Mouse (Mus musculus): ENCODE results near the gene Fez2.

Gene Fez2

DNA sequence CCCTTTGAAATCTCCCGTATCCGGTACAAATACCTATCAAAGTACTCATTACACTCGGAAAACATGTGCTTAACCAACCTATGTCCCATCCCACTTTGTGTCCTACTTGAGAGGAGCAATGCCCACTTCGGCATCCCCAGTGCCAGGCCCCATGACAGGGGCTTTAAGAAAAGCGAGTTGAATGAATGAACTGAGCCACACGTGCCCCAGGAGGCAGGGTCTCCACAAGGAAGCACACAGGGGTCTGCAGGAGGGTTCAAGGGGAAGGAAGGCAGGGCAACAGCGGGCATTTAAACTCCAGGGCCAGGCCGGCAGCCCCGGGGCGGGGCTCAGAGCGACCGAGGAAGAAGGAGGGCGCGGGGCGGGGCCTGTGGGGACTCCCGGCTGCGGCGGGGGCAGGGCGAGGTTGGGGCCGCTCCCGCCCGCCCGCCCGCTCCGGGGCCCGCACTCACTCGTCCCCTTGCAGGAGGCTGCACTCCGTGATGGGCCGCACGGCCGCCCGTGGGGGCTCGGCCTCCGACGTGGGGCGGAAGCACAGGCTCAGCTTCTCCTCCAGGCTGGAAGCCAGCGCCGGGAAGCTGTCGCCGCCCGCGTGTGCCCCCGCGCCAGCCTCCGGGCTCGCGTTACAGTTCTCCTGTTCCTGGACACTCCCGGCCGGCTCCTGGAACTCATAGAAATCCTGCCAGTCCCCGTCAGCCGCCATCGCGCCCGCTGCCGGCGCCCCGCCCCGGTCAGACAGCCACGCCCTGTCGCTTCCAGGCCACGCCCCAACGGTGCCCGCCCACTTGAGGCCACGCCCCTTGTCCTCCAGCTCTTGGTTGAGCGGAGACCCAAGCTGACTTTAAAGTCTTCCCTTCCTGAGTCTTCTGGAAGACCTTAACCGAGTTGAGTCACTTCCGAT, at the start of gene Fez2:
Gene Fez2, minus strand, starts transcription at position 772 of the 901 bp plus-strand sequence.
- peak; percentile 95 for DNase-seq (ENCODE audit: low spot score)

DNA sequence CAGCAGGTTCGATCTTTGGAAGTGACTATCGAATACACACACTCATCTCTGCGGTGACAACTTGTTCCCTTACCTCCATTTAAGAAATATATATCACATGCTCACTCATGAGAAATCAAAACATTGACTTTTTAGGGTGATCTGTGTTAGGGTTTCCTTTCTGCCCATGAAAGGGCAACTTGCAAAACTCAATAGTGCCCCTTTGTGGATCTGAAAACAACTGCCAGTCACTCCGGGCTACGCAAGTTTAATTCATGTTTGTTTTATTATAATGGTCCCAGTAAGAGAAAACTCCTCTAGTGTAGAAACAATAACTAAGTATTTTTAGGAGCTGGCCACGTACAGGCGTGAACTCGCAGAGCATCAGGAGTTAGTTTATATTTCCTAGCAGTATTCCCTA, 47.5 kb upstream of the Fez2 start:
- no peak for DNase-seq (ENCODE audit: low spot score)

DNA sequence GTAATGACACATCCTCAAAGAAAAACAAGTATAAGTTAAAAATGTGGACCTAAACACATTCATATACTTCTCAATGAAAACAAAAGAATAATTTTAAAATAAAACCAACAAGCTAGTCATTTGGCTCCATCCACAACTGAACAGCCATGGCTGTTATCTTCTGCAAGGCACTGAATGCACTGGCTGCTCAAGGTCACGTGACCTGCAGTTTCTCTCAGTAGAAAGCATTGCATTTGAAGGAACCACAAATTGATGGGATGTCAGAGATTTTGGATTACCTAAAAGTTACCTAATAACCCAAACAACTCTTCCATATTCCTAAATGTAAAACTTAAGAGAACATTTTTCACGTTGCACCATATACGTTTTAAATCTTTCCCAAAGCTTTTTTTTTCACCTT, 47.1 kb upstream of the Fez2 start:
- no peak for DNase-seq (ENCODE audit: low spot score)

DNA sequence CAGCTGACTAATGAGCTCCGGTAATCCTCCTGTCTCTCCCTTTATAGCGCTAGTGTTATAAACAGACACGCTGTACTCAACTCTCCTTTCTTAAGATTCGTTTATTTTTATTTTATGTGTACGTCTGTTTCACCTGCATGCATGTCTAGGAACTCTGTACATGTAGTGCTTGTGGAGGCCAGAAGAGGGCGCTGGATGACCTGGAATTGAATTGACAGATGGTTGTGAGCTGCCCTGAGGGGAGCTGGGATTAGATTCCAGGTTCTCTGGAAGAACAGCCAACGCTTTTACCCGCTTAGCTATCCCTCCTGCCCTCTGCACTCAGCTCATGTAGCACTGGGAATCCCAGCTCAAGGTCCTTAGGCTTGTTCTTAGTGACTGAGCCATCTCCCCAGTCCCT, 42.2 kb upstream of the Fez2 start:
- no peak for DNase-seq (ENCODE audit: low spot score)

DNA sequence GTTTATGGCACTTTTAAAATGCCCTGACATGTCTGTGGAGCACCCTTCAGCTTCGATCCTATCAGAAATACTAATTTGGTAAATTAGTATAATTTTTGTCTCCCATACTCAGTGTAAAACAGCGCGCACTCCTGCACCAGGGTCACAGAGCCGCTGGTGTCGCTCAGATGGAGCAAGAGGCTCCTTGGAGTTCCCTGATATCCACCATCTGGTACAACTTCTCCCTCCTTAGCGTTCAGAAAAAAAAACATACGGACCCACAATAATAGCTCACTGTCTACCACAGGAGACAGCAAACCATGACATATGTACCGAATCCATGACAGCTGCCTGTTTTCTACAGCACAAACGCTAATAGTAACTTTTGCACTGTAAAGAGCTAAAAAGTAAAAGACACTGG, 37.6 kb upstream of the Fez2 start:
- DNase-seq (ENCODE audit: low spot score), result no peak

DNA sequence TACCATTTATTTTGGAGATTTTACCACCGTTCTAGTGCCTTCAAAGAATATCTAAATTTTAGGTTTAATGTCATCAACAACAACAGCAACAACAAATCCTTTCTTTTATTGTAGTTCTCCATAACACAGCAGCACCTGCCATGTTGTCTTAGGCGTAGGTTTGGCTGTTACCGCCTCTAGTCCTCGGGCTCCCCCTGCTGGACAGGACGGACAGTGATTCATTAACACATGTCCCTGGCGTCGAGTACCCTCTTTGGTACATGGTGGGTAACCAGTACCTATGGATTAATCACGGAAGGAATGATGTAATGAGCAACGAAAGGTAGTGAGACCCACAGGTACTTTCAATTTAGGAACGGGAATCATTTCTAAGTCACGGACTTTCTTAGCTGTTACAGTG, 37.2 kb upstream of the Fez2 start:
- DNase-seq (ENCODE audit: low spot score), result peak; percentile 83

DNA sequence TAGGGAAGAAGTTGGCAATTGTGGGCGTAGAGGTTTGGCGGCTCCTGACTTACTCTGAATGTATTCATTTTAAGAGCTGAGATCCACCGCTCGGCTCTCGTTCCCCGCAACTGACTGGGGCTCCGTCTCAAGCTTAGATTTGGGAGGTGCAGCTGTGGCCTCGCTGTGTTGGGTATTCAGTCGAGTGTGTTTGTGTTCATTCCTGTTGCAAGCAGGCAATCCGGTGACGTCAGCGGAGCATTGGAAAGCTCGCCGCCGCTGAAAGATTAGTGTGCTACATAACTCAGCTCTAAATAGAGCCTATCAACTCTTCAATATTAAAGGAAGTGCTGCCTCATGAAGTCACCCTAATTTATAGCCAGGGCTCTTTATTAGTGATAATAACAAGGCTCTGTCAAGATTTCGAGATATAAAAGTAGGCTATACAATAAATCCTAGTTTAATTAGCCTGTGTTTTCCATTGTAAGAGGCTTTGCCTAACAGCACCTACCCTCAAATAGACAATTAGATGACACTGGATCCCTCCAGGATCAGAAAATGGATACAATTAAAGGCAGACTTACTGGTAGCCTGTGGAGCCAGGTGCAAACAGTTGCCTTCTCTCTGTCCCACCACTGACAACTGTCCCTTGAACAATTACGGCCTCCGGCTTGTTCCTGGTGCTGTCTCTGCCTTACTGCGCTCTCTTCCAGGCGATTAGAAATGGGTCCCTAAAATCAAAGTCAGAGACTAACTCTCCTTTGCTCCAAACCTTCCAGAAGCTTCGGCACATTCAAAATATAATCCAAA, 36.4 kb upstream of the Fez2 start:
- no peak for DNase-seq (ENCODE audit: low spot score)

DNA sequence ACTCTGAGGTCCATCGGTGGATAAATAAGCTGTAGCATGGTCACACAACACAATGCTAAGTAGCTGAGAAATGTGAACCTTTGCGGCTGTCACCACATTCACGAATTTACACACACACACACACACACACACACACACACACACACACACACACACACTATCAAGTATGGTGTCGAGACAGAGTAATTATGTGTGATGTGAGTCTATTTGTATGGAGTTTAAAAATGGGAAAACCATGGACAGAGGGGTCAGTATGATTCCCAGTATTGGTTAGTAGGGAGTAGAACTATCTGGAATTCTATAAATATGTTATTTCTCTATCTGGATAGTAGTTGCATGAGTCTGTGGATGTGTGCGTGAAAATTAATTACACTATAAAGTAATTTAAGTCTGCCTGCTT, 35.6 kb upstream of the Fez2 start:
- DNase-seq (ENCODE audit: low spot score), result no peak

DNA sequence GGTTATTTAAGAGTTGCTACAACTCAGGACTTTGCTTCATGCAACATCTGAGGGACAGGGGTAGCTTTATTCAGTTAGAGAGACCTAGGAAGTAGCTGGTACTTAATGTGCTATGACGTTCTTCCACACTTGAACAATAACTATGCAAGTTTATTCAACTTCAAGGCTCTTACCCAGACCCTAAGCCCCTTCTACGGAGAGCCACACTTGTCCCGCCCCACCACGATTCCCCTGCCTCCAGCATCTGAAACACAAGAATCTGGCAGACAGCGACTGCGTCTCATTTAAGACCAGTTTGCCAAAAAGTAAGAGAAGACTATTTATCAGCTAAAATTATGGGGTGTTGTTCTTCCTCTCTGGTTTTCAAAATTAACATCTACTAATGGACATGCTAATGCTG, 33.9 kb upstream of the Fez2 start:
- DNase-seq (ENCODE audit: low spot score), result no peak

DNA sequence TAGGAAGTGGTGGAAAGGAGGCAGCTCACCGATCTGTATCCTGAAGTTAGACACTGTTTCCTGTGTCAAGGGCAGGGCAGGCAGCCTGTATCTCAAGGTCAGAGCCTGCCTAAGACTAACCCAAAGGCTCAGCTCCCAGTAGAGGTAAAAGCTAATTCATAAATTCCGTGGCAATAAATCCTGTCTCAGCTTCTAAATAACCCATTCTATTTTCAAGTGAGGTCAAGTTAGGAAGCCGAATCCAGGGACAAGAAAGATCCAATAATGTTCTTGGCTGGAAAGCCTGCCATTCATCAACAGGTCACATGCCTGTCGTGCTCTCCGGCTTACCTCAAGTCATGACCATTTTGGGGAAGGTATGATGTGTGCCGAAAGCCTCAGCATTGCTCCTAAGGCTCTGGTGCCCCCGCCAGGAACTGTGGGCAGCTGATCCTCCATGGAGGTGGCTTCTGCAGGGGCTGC, 33.4 kb upstream of the Fez2 start:
- no peak for DNase-seq (ENCODE audit: low spot score)

DNA sequence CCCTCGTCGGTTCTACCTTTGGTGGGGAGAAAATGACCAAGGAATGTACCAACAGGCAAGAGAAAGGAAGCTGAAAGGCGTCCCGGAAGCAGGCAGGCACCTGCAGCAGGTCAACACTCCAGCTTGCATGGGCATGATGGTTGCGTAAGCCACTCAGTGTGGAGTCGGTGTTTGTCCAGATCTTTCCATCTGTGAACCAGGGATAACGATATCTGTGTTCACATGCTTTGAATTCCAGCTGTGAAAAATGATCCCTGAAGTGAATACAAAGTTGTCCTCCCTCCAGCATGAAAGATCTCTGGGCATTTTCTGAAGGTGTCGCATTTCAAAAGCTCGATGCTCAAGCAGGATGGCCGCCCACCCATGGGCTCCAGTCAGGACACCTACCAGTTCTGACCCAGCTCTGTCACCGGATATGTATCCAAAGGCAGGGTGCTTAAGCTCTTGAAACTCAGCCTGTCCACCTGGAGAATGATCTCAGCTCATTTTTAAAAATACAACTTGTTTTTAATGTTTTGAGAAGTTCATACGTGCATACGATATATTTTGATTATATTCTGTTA, 31.8 kb upstream of the Fez2 start:
- DNase-seq (ENCODE audit: low spot score), result peak; percentile 22

DNA sequence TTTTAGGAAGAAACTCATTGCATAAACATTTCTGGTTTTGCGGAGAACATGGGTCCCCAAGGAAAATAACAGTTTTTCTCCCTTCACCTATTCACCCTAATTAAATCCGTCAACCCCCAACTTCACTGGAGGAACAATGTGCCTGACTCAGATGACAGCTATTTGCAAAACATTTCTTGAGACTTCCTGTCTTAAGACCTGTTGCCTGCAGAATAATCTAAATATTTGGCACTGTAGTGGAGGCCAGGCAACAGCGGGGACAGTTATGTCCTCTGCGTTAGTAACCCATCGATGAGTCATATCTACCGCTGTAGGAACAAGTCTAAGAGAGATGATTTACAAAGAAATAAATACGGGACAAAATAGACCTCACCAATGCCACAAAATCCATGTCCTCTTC, 26.9 kb upstream of the Fez2 start:
- DNase-seq (ENCODE audit: low spot score), result no peak

DNA sequence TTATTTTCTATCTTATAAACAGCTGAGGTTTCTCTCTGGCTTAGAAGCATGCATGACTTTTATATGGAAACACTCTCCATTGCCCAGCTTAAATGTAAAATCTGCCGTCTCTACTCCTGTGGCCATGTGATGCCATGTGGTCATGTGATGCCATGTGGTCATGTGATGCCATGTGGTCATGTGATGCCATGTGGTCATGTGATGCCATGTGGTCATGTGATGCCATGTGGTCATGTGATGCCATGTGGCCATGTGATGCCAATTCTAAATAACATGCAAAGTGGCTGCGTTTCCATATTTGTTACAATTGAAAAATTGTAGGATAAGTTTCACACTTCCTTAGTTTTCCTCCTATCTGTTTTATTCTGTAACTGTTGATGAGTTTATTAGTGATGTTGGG, 22.8 kb upstream of the Fez2 start:
- no peak for DNase-seq (ENCODE audit: low spot score)

DNA sequence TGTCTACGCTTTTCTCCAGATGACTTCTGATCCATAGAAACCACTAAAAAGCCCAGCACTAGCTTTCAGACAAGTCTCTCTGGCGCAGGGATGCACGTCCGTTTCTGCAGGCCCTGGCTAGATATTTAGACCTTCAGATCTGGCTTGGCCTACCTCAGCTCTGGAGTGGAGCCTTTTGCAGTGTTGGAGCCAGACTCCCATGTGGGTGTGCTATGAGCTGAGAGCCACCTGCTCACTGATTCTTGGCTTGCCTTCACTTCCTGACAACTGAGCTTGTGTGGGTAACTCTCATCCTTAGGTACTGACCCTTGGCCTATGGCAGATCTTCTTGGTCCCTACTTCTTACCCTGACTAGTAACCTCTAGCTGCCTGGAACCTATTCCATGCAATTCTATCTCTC, 19.2 kb upstream of the Fez2 start:
- DNase-seq (ENCODE audit: low spot score), result no peak

DNA sequence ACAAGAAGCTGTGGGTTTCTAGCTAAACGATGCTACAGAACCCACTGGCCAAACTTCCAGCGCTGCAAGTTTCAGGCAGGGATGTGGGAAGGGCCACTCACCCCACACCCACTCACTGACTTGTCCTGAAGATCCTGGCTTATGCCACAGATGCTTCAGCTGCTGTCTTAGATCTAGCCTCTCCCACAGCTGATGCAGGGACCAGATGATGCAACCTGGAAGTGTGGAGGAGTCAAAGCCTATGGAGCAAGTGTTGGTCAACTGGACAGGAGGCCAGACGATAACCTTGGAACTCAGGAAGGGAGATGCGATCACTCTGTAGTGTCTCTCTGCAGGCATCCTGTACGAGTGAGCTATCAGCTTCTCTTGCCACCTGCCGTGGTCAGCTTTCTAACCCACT, 17.7 kb upstream of the Fez2 start:
- no peak for DNase-seq (ENCODE audit: low spot score)

DNA sequence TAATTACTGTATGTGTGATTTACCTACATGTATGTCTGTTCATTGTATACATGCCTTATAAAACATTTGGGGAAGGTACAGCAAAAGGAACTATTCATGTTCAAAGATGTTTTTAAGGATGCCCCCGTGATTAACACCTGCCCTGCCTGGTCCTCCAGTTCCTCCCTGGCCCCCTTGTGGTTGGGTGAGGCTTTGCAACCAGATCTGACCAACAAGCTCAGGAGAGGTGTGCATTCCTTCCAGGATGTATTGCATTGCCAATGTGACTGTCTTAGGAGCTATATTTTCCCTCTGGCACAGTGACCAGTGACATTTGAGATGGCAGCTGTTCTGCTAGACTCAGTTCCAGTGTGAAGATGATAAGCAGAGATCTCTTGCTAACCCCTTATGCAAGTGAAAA, 16.8 kb upstream of the Fez2 start:
- DNase-seq (ENCODE audit: low spot score), result peak; percentile 72

DNA sequence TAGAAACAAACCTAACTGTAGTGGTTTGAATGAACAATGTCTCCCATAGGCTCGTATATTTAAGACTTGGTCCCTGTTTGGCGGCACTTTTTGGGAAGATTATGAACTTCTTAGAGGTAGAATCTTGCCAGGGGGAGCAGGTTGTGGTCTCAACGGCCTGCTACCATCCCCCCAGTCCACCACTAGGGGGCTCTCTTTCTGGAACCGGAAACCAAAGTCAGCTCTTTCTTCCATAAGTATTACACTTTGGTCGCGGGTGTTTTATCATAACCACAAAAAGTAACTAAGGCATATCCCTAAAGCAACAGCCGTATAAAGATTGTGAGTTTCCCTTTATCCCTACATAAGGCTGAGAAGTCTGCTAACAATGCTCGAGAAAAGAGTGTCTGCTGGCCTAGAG, 12.4 kb upstream of the Fez2 start:
- no peak for DNase-seq (ENCODE audit: low spot score)

DNA sequence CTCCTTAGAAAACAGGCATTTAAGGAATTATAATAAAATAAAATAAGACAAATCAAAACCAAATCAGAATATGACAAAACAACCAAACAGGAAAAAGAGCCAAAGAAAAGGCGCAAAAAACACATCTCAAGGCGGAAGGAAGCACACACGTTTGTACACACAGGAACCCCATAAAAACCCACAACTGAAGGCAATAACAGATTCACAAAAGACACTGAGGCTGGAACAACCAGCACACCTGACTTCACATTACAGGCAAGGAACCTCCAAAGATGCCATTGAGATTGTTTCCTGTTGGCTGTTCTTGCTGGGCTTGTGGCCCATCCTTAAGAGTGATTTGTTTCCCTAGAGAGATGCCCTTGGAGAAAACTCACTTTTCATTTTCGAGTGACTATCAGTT, 11.1 kb upstream of the Fez2 start:
- DNase-seq (ENCODE audit: low spot score), result no peak

DNA sequence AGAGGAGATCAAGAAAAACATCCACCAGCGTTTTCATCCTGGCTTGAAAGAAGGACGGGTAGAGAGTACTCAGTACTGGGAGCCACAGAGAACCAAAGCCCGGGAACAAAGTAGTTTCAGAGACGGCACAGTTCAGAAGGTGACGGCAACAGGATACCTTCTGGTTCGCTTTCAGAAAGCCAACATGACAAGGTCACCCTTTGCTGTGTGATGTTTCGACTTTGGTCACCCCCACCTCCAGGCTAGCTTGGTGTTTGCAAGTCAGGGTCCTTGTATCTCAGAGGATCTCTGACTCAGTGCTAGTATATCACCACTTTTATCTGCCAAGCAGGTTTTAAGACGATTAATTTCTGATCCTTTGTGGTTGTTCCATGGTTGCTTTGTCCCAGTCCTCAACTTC, 7.1 kb upstream of the Fez2 start:
- DNase-seq (ENCODE audit: low spot score), result no peak

DNA sequence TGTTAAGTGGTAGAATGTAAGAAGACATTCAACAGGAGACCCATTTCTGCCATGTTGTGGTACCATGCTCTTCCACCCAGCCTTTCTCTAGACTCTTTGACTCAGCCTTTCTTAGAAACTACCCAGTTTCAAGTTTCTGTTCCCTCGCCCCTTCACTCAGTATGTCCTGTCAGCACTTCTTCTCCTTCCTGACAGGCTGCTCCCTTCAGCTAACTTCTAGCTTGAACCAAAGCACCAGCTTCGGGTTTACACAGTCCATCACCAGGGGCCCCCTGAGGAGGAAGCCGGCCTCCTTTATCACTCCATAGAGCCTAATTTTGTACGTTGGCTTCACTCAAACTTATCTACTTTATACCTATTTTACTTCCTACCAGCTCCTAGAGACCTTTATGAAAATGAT, 1.3 kb upstream of the Fez2 start:
- DNase-seq (ENCODE audit: low spot score), result no peak

DNA sequence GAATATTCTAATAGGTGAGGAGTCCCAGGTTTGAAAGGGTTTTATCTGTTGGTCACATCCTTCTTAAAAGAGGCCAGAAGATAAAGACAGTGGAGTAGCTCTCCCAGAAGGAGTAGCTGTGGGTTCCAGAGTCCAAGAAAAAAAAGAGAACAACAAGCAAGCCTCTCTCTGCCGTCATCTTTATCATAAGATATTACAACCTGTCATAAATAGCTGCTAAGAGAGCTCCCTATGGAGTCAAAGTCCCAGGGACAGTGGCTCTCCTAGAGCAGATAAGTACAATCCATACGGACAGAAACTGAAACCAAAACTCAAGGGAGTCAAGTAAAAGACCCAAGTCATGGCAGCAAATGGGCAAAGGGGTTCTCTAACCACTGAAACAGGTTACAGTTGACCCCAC, 2.7 kb downstream of the Fez2 start:
- no peak for DNase-seq (ENCODE audit: low spot score)

DNA sequence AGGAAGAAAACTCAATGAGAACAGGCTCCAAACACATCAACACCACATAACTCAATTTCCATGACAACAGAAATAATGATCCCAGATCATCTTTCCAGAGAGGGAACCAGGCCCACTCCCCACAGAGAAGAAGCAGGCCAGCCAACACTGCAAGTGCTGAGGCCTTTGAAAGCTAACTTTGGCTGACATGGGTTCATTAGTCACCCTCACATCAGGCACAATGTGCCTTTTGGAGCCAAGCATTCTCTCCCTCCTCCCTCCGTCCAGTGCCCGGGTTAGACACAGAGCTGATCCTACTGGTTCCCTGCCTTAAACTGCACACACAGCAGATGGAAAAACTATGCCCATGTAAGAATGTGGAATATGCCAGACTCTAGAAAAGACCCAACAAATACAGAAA, 8.1 kb downstream of the Fez2 start:
- DNase-seq (ENCODE audit: low spot score), result peak; percentile 46

DNA sequence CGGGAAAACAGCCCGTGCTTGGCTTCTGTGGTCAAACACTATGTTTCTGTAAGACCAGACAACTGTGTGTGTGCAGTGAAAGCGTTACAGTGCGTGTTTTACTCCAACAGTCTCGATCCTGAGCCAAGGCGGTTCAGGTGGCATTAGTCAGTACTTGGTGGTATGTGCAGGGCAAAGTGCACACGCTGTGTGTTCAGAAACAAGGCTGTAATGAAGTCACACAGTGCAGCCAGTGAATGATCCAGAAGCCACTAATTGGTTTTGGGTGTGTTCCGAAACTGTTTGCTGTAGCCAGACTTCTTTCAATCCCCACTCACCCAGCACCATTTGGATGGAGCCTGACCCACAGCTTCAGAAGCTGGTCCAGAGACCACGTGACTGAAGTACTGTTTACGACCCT, 9.6 kb downstream of the Fez2 start:
- DNase-seq (ENCODE audit: low spot score), result no peak
